Mouse (Mus musculus) forebrain, embryonic 13.5 days (tissue): ENCODE results near the gene Nos2. TPM values are rescaled to one million over a fixed set of nuclear protein-coding genes. Genes with fewer than 3 reads are reported as not detected.
"Not testable (repeated sequence)": the region's sequence is repeated elsewhere in the genome, so short reads cannot be mapped to it uniquely, and the experiment has no call there.

Experiments
- ATAC-seq: fragments of 200-750 bp; cut with Nextera tagmentation; 2 replicates; pipeline ENCODE4 v1.8.0; 2017
- H3K27ac ChIP-seq: fragments of 300-500 bp; sonication (generic); 2 replicates; pipeline ENCODE4 v1.5.1; 2015; ENCODE audit warnings: inconsistent platforms, mild to moderate bottlenecking, moderate library complexity
- H3K27me3 ChIP-seq: fragments of 300-500 bp; sonication (generic); 2 replicates; pipeline ENCODE4 v1.6.1; 2015; ENCODE audit warnings: mild to moderate bottlenecking, inconsistent platforms
- H3K36me3 ChIP-seq: fragments of 300-500 bp; sonication (generic); 2 replicates; pipeline ENCODE4 v1.6.1; 2015; ENCODE audit warnings: mild to moderate bottlenecking, inconsistent platforms; ENCODE audit not compliant: poor library complexity, severe bottlenecking
- H3K4me1 ChIP-seq: fragments of 300-500 bp; sonication (generic); 2 replicates; pipeline ENCODE4 v1.6.1; 2015; ENCODE audit warnings: inconsistent platforms
- H3K4me2 ChIP-seq: fragments of 300-500 bp; sonication (generic); 2 replicates; pipeline ENCODE4 v1.6.1; 2015; ENCODE audit warnings: inconsistent platforms, mild to moderate bottlenecking, moderate library complexity
- H3K4me3 ChIP-seq: fragments of 300-500 bp; sonication (generic); 2 replicates; pipeline ENCODE4 v1.5.1; 2015; ENCODE audit warnings: mild to moderate bottlenecking, inconsistent platforms
- H3K9ac ChIP-seq: fragments of 300-500 bp; sonication (generic); 2 replicates; pipeline ENCODE4 v1.6.1; 2015; ENCODE audit warnings: mild to moderate bottlenecking, inconsistent platforms
- H3K9me3 ChIP-seq: fragments of 300-500 bp; sonication (generic); replicated peaks from 2 replicates; pipeline ENCODE4 v1.6.1; 2016; ENCODE audit warnings: inconsistent platforms
- WGBS: fragments of 180-500 bp; shearing (Covaris S2); methylation state at CpG from one replicate; pipeline ENCODE4 v1.1.7; 2015; 5-methylcytosine and 5-hydroxymethylcytosine counted together
- polyA plus RNA-seq: library from polyadenylated mRNA; unstranded; fragments of >200 nt; fragmentation: Nextera tagmentation; extraction: Ambion mirVana; gene quantifications from 2 replicates; pipeline ENCODE4 v1.2.1, GENCODE M21; 2015

Gene Nos2
- polyA plus RNA-seq, 1 experiment from 2014 or later: 0.57 TPM

- Histone ChIP-seq H3K9ac (no peak overlapping the region), H3K4me3 (no peak overlapping the region), H3K4me1 (no peaks in the 10 kb centered on the region), H3K9me3 (no peaks in the 10 kb centered on the region), H3K27ac (no peak overlapping the region), H3K36me3 (no peaks in the 10 kb centered on the region), H3K4me2 (no peak overlapping the region), H3K27me3 (no peaks in the 10 kb centered on the region)
- ATAC-seq: no peak
- WGBS: 85% methylated on average over 4 of the region's 4 CpGs
Measured at GRCm38 (mm10) chr11:78980083-78980634, 59.6 kb downstream of the Nos2 start.

GRCm38 (mm10) chr11:78982042-78982441 is 61.5 kb downstream of the Nos2 start:
- Histone ChIP-seq H3K9me3 (no peaks in the 10 kb centered on the region), H3K9ac (no peak overlapping the region), H3K27me3 (no peaks in the 10 kb centered on the region), H3K4me2 (no peak overlapping the region), H3K4me3 (no peak overlapping the region), H3K36me3 (no peaks in the 10 kb centered on the region), H3K27ac (no peak overlapping the region), H3K4me1 (no peaks in the 10 kb centered on the region)
- no peak for ATAC-seq
- 90% methylated on average over 2 of the region's 2 CpGs for WGBS

- Histone ChIP-seq H3K36me3 (no peaks in the 10 kb centered on the region), H3K4me1 (no peaks in the 10 kb centered on the region), H3K27ac (no peak overlapping the region), H3K4me3 (no peak overlapping the region), H3K9me3 (no peaks in the 10 kb centered on the region), H3K27me3 (no peaks in the 10 kb centered on the region), H3K4me2 (no peak overlapping the region), H3K9ac (no peak overlapping the region)
- WGBS: 89% methylated on average over 12 of the region's 12 CpGs
- no peak for ATAC-seq
Measured at GRCm38 (mm10) chr11:78982513-78983291, 62.1 kb downstream of the Nos2 start.

- Histone ChIP-seq H3K36me3 (no peaks in the 10 kb centered on the region), H3K4me1 (no peaks in the 10 kb centered on the region), H3K27me3 (no peaks in the 10 kb centered on the region), H3K4me2 (no peak overlapping the region), H3K4me3 (no peak overlapping the region), H3K27ac (no peak overlapping the region), H3K9me3 (no peaks in the 10 kb centered on the region), H3K9ac (no peak overlapping the region)
- ATAC-seq: no peak
- 83% methylated on average over 7 of the region's 7 CpGs for WGBS
Measured at GRCm38 (mm10) chr11:78983539-78983938, 63.0 kb downstream of the Nos2 start.

GRCm38 (mm10) chr11:78984483-78985177 is 64.0 kb downstream of the Nos2 start, which contains the start of gene Lgals9:
Gene Lgals9 (minus strand): TSS chr11:78984946.
- ATAC-seq: no peak
- no peaks in the 10 kb centered on the region for H3K36me3 ChIP-seq
- H3K4me2 ChIP-seq: no peak within 1 kb of the TSS
- no peaks in the 10 kb centered on the region for H3K27me3 ChIP-seq
- no peaks in the 10 kb centered on the region for H3K9me3 ChIP-seq
- H3K4me1 ChIP-seq: no peaks in the 10 kb centered on the region
- H3K27ac ChIP-seq: no peak within 1 kb of the TSS
- H3K4me3 ChIP-seq: no peak within 1 kb of the TSS
- no peak within 1 kb of the TSS for H3K9ac ChIP-seq
- 82% methylated on average over 10 of the region's 10 CpGs for WGBS

GRCm38 (mm10) chr11:78985505-78985904 is 64.9 kb downstream of the Nos2 start:
- Histone ChIP-seq H3K4me3 (no peak overlapping the region), H3K9ac (no peak overlapping the region), H3K4me2 (no peak overlapping the region), H3K27me3 (no peaks in the 10 kb centered on the region), H3K4me1 (no peaks in the 10 kb centered on the region), H3K9me3 (no peaks in the 10 kb centered on the region), H3K36me3 (no peaks in the 10 kb centered on the region), H3K27ac (no peak overlapping the region)
- no peak for ATAC-seq

- Histone ChIP-seq H3K36me3 (no peaks in the 10 kb centered on the region), H3K9me3 (no peaks in the 10 kb centered on the region), H3K27ac (no peak overlapping the region), H3K4me3 (no peak overlapping the region), H3K9ac (no peak overlapping the region), H3K27me3 (no peaks in the 10 kb centered on the region), H3K4me1 (no peaks in the 10 kb centered on the region), H3K4me2 (no peak overlapping the region)
- no peak for ATAC-seq
- 92% methylated on average over 10 of the region's 10 CpGs for WGBS
Measured at GRCm38 (mm10) chr11:78986311-78987002, 65.9 kb downstream of the Nos2 start.

- not testable (repeated sequence) for H3K4me3 ChIP-seq, H3K4me2 ChIP-seq, H3K9ac ChIP-seq, H3K4me1 ChIP-seq, H3K27me3 ChIP-seq, H3K9me3 ChIP-seq, ATAC-seq, H3K27ac ChIP-seq, H3K36me3 ChIP-seq
- WGBS: 92% methylated on average over 11 of the region's 11 CpGs
Measured at GRCm38 (mm10) chr11:78989206-78989605, 68.6 kb downstream of the Nos2 start.

GRCm38 (mm10) chr11:78990096-78990495 is 69.5 kb downstream of the Nos2 start:
- Histone ChIP-seq H3K4me1 (no peaks in the 10 kb centered on the region), H3K9me3 (no peaks in the 10 kb centered on the region), H3K27me3 (no peaks in the 10 kb centered on the region), H3K4me3 (no peak overlapping the region), H3K9ac (no peak overlapping the region), H3K36me3 (no peaks in the 10 kb centered on the region), H3K4me2 (no peak overlapping the region), H3K27ac (no peak overlapping the region)
- no peak for ATAC-seq
- 93% methylated on average over 9 of the region's 9 CpGs for WGBS

- 78% methylated on average over 5 of the region's 5 CpGs for WGBS
- not testable (repeated sequence) for H3K27ac ChIP-seq
Measured at GRCm38 (mm10) chr11:78990875-78991543, 70.4 kb downstream of the Nos2 start.

GRCm38 (mm10) chr11:78999118-78999517 is 78.5 kb downstream of the Nos2 start:
- peaks cover 5% of the 10 kb centered on the region for H3K9me3 ChIP-seq
- H3K4me2 ChIP-seq: no peak overlapping the region
- no peak overlapping the region for H3K9ac ChIP-seq
- no peak overlapping the region for H3K4me3 ChIP-seq
- WGBS: 15% methylated on average over 6 of the region's 6 CpGs
- no peaks in the 10 kb centered on the region for H3K4me1 ChIP-seq
- no peaks in the 10 kb centered on the region for H3K36me3 ChIP-seq
- no peaks in the 10 kb centered on the region for H3K27me3 ChIP-seq
- no peak overlapping the region for H3K27ac ChIP-seq
- no peak for ATAC-seq

More at GRCm38 (mm10) chr11:78990875-78991543, 70.4 kb downstream of the Nos2 start:
- H3K27me3 ChIP-seq, H3K4me2 ChIP-seq, H3K4me1 ChIP-seq, H3K36me3 ChIP-seq, ATAC-seq, H3K9me3 ChIP-seq, H3K4me3 ChIP-seq, H3K9ac ChIP-seq: not testable (repeated sequence)
